Mouse (Mus musculus) adrenal gland, postnatal 25 days (tissue): ENCODE data around the gene Bcl6b. TPM values are rescaled to one million over a fixed set of nuclear protein-coding genes. Genes with fewer than 3 reads are reported as not detected.

Experiments used
- DNase-seq: peaks from one replicate; pipeline ENCODE4 v3.0.0; 2021; ENCODE audit warnings: mixed read lengths
- total RNA-seq: library from RNA; stranded (reverse); gene quantifications from 2 replicates; pipeline ENCODE4 v1.2.3, GENCODE M21; 2021

The Bcl6b gene
- total RNA-seq, 1 experiment from 2014 or later: 20.5 TPM

GRCm38 (mm10) chr11:70212896-70213295 is 16.7 kb downstream of the Bcl6b start:
- DNase-seq: peak; percentile 67

DNA sequence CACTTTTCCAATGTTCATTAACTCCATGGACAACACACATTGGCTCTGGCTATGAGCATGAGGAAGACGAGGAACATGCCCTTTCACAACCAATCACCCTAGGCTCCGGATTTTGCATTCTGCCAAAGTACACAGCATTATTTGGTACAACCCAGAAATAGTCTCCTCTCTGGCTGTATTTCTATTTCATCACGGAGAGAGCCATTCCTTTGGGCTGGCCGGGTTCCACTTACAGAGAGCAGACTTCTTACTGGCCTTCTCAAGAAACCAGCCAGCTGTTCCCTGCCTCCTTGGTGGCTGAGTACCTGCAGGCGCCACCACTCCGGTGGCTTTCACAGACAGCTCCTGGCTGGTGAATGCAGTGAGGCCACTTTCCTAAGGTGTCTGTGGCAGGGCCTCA is 17.2 kb downstream of the Bcl6b start, which contains the start of gene Slc16a11:
Gene Slc16a11, plus strand, starts transcription at position 330 of the 400 bp plus-strand sequence.
- DNase-seq: no peak

DNA sequence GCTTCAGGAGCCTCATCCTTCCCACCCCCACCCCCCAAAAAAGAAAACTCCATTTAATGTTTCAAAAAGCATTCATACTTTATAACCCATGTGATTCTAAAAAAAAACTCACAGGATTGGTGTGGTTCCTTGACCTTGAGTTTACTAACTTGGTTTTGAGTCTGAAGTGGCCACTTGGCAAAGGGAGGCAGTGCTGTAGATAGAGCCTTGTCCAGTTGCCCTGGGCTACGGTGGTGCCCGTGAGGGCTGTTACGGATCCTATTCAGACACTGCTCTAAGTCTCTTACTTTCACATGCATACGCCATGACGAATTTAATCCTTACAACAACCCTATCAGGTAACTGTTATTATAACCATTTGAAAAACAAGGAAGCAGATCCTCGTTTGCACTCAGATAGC is 17.6 kb downstream of the Bcl6b start:
- no peak for DNase-seq

GRCm38 (mm10) chr11:70210681-70211080 is 18.9 kb downstream of the Bcl6b start:
- DNase-seq: no peak

DNA sequence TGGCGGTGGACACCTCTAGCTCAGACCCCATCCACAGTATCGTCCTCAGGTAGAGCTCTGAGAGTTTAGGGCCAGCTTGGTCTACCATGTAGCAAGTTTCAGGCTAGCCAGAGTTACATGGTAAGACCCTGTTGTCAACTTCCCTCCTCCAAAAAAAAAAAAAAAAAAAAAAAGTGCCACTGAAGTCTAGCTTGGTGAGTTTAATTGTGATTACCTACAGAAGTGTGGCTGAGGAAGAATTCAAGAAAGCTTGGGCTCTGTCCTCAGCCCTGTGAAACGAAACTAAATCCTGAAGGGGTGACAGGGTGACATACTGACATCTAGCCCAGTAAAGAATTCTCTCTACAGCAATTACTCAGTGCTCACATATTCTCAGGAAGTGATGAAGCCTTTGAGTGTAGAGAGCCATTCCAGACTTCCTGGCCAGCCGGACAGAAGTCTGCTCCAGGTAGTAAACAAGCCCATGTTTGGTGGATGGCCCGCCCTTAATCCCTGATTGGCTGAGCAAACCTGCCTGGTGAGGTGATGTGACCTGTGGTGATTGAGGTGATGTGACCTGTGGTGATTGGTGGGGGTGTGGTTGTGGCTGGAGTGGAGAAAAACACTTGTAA is 20.7 kb downstream of the Bcl6b start:
- no peak for DNase-seq

- no peak for DNase-seq
Measured at GRCm38 (mm10) chr11:70207283-70207682, 22.3 kb downstream of the Bcl6b start.

DNA sequence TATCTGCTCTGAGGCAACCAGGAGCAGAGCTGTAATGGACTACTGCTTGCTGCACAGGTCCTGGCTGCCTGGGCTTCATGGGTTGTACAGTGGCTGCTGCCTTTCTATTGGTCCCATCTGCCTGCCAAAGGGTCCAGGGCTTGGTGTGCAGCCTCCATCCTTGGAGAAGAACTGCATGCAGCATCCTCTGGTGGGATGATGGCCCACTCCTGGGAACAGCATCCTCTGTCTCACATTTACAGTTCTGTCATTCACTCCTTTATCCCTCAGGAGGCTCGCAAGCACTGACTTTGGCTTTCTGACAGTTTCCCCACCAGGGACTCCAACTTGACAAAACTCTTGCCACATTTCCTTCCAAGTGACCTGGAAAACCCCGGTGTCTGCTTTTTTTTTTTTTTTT is 22.8 kb downstream of the Bcl6b start:
- DNase-seq: no peak

- DNase-seq: peak; percentile 90
Measured at GRCm38 (mm10) chr11:70201691-70202090, 27.9 kb downstream of the Bcl6b start.

DNA sequence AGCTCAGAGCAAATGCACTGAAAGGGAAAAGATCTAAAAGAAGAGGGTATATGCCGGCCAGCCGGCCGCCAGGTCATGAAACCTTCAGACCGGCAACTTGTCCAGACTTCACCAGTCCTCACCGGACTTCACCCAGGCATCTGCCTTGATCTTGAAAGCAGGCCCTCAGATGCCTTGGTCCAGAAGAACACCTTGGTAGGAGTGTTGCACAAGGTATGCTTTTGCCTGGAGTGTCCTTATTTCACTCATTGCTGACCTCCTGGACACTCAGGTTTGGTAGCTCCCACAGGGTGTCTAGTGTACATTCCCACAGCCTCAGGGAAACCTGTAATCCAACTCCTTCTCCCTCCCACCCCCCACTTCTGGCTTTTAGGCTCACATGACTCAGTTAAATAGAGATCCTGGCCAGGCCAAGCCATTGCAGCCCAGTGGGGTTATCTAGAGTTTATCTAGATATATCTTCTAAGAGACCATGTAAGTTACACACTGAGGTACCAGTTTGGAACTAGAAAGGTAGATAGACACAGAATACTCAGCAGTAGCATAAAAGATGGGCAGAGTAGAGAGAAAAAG is 29.5 kb downstream of the Bcl6b start:
- no peak for DNase-seq

GRCm38 (mm10) chr11:70199107-70199506 is 30.5 kb downstream of the Bcl6b start:
- no peak for DNase-seq

DNA sequence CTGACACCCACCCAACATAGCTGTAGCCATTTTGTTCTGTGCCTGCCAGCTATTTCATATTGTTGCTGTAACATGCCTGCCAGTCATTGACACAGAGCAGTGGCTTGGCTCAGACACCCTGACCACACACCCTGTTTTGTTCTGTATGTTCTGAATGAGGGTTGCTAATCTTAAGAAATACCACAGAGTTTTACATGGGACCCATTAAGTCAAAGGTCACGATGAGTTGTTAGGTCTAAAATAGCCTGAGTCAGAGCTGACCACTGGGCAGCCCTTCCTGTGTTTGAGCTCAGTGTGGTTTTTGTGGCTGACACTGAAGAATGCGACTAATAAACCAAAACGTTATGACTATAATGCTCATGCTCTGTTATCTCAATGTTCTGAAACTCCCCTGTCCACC is 31.3 kb downstream of the Bcl6b start:
- no peak for DNase-seq

- DNase-seq: no peak
Measured at GRCm38 (mm10) chr11:70193354-70194285, 36.0 kb downstream of the Bcl6b start.

DNA sequence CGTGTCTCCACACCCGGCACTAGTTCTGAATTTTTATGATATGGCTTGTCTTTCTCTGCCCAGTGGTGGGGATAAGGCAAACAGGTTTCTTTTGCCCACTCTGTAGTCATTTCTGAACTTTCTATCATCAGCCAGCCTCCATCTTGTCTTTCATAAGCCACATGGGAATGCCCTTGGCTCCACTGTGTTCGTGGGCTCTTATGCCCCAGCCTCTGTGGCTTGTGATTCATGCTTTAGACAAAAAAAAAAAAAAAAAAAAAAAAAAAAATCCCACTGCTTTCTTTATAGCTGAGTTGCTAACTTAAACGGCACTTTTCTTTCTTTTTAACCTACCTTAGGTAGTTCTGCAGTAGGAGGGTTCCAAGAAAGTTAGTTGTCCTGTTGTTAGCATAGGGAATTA is 37.4 kb downstream of the Bcl6b start:
- DNase-seq: no peak

DNA sequence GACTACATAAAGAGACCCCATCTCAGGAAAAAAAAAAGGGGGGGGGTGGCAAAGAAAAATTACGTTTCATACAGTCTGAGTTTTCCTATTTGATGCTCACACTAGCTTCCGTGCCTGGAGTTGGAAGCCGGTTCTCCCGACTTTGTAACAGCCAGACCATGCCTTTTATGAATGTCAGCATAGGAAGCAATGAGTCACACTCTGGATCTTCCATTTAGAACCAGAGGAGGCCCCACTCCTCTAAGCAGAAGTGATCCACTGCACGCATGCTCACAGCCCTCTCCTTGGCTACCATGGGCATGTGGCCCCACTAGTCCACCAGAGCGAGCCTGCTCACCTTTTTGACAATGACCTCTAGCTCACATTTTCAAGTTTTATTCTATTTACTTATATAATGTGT is 38.4 kb downstream of the Bcl6b start:
- DNase-seq: no peak

GRCm38 (mm10) chr11:70189319-70190134 is 40.1 kb downstream of the Bcl6b start:
- peak; percentile 68 for DNase-seq

DNA sequence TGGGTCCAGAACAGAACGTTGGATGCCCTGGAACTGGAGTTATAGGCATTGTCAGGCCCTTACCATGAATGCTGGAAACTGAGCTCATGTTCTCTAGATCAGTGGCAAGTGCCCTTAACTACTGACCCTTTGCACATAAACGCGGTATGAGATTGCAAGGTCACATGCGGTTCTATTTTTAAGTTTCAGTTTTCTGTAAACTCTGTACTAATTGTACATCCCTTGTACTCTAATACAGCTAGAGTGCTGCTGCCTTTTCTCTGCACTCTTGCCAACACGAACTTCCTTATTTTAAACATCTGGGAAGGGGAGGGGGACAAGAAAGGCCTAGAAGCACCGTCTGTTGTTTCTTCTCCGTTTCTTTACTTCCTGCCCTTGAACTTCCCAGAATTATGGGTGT is 44.5 kb downstream of the Bcl6b start:
- no peak for DNase-seq

DNA sequence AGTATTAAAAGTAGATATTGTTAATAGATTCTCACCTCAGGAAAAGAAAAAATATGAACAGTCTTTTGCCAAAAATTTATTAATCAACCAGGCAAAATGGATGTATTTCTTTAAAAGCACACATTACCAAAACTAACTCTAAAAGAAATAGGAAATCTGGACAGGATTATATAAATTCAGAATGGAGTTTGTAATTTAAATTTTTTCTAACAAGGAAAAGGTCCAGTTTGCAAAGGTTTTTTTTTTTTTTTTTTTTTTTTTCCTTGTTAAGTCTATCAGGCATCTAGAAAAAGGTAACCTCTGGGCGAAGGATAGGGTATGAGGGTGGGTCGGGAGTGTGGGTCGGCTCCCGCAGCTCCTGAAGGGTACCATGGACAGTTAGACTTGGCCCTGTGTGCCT is 49.1 kb downstream of the Bcl6b start:
- no peak for DNase-seq

DNA sequence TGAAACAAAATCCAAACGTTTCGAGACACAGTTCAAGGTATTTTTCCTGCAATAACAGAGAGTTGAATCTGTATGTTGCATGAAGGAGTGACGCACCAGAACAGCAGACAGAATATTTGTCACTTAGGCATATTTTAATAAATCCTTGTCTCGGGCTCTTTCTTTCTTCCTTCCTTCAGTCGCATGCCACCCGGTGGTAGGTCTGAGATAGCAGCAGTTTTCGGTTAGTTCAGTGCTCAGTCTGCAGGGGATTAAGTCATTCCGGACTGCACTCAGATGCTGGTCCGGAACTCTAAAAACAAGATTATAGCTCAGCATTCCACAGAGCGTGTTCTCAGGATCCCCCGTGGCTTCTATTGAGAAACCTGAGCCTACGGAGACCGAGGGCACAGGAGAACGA is 50.2 kb downstream of the Bcl6b start:
- DNase-seq: peak; percentile 36

DNA sequence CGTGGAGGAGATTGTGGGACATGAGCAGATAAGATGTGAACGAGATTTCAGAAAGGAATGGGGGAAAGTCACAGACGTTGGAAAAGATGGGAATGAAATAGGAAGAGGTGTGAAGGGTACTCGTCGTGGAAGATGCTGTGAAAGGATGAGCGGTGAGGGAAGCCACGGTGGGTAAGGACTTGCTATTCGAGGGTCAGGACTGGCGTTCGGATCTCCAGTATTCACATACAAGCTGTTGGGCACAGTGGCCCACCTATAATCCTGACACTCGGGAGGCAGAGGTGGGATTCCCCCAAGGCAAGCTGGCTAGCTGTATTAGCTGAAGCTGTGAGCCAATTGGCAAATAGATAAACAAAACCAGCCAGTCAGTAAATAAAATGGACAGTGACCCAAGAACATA is 50.8 kb downstream of the Bcl6b start:
- DNase-seq: no peak

DNA sequence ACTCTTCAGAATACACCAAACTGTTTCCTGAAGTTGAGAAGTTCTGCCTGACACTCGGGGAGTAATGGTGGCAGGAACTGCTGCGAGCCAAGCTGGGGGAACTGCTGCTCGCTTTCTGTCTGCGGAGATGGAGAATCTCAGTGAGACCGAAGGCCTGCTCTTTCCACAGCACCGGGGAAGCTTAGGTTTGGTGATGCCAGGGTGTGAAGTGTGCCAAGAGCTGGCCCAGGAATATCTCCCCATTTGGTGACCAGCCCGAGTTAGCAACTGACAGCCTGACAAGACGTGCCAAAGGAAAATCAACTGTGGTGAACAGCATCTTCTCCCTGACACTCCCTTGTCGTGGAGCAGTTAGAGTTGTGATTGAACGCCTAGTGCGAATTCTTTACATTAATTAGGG is 51.3 kb downstream of the Bcl6b start:
- no peak for DNase-seq

GRCm38 (mm10) chr11:70177647-70178046 is 52.0 kb downstream of the Bcl6b start:
- DNase-seq: no peak

- DNase-seq: no peak
Measured at GRCm38 (mm10) chr11:70174491-70174890, 55.1 kb downstream of the Bcl6b start.
